In the genomic region with DNA sequence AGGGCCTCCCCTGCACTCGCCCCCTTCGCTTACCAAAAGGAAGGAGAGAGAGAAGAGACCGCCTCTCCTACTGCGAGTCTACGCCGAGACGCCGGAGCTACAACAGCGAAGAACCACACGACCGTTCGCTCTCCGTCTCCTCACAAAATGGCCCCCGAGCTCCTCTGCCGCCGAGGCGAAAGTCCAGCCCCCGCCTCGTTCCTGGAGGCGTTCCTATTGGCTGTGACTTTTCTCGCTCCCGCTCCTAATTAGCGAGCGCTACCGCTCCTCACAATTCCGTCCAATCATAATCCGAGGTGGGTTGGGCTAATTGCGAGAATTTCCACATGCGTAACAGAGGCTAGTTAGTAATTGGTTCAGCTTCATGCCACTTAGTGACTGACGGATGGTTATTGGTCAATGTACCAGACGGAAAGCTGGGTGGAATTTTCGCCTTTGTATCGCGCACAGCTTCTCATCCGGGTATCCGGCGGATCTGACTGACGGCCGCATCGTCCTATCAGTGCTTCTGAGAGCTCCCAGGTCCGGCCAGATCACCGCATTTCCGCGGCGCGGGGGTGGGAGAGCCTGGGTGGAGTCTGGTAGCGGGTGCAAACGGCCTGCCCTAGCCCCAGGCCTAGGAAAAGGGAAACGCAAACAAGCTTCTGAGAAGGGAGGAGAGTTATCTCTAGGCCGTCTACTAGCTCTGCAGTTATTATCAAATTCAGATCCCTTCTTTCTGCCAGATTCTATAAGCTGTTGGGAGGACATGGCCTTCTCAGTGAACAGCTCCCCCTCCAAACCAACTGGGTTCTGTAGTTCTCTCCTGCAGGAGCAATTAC, we compare ENCODE assay signal across 8 mouse cellular contexts. TPM values are rescaled to one million over a fixed set of nuclear protein-coding genes. Genes with fewer than 3 reads are reported as not detected.
DNase-seq lines count a peak whose midpoint lies in the region; ATAC-seq and TF ChIP-seq lines count a peak whose summit lies in the region.

Gene Hnrnpc, minus strand, starts transcription at position 173 of the 821 bp plus-strand sequence.

- H3K27me3 ChIP-seq in forebrain, embryonic 10.5 days (ENCODE audit: poor library complexity, severe bottlenecking): no peaks in the 10 kb centered on the region
- H3K27me3 ChIP-seq in heart, embryonic 15.5 days: no peaks in the 10 kb centered on the region
- H3K27me3 ChIP-seq in liver, embryonic 14.5 days (ENCODE audit: control insufficient read depth, insufficient read depth, low read length): no peaks in the 10 kb centered on the region
- H3K27me3 ChIP-seq in neural tube, embryonic 11.5 days (ENCODE audit: control insufficient read depth, insufficient read depth, low read length): no peaks in the 10 kb centered on the region
- no peaks in the 10 kb centered on the region for H3K27me3 ChIP-seq in stomach, postnatal 0 days (ENCODE audit: control insufficient read depth, insufficient read depth, low read length)

- H3K9me3 ChIP-seq in forebrain, embryonic 10.5 days: no peaks in the 10 kb centered on the region
- H3K9me3 ChIP-seq in heart, embryonic 15.5 days (replicated peaks): no peaks in the 10 kb centered on the region
- no peaks in the 10 kb centered on the region for H3K9me3 ChIP-seq in liver, embryonic 14.5 days (ENCODE audit: control insufficient read depth, low read length)
- H3K9me3 ChIP-seq in neural tube, embryonic 11.5 days (ENCODE audit: control insufficient read depth, low read length): no peaks in the 10 kb centered on the region
- H3K9me3 ChIP-seq in stomach, postnatal 0 days (ENCODE audit: control insufficient read depth, low read length): no peaks in the 10 kb centered on the region

- peak within 1 kb of the TSS; percentile 66 for H3K4me2 ChIP-seq in heart, embryonic 15.5 days
- H3K4me2 ChIP-seq in liver, embryonic 14.5 days (ENCODE audit: low read depth): peak within 1 kb of the TSS; percentile 98
- peak within 1 kb of the TSS; percentile 77 for H3K4me2 ChIP-seq in neural tube, embryonic 11.5 days (ENCODE audit: low read depth)
- peak within 1 kb of the TSS; percentile 64 for H3K4me2 ChIP-seq in stomach, postnatal 0 days (replicated peaks; ENCODE audit: low read depth)

- H3K4me3 ChIP-seq in forebrain, embryonic 10.5 days: peak within 1 kb of the TSS; percentile 92
- peak within 1 kb of the TSS; percentile 76 for H3K4me3 ChIP-seq in heart, embryonic 15.5 days
- peak within 1 kb of the TSS; percentile 91 to 96 for H3K4me3 ChIP-seq in liver, embryonic 14.5 days (ENCODE audit: insufficient read depth in 1 of 2, low read depth in 2 of 2, low read length in 2 of 2)
- H3K4me3 ChIP-seq in neural tube, embryonic 11.5 days (ENCODE audit: low read depth, low read length): peak within 1 kb of the TSS; percentile 65
- H3K4me3 ChIP-seq in stomach, postnatal 0 days (ENCODE audit: low read depth, low read length): peak within 1 kb of the TSS; percentile 95

- peaks cover 32% of the 10 kb centered on the region for H3K36me3 ChIP-seq in forebrain, embryonic 10.5 days (replicated peaks)
- H3K36me3 ChIP-seq in heart, embryonic 15.5 days: peaks cover 9% of the 10 kb centered on the region
- H3K36me3 ChIP-seq in liver, embryonic 14.5 days (replicated peaks; ENCODE audit: control insufficient read depth, insufficient read depth, low read depth): peaks cover 22% of the 10 kb centered on the region
- H3K36me3 ChIP-seq in neural tube, embryonic 11.5 days (ENCODE audit: control insufficient read depth, insufficient read depth, low read length): 0 out of 2 replicates have a peak, but pooled peaks cover 3% of the 10 kb centered on the region
- H3K36me3 ChIP-seq in stomach, postnatal 0 days (ENCODE audit: control insufficient read depth, insufficient read depth, low read length): no peaks in the 10 kb centered on the region

- H3K9ac ChIP-seq in heart, embryonic 15.5 days: peak within 1 kb of the TSS; percentile 91
- peak within 1 kb of the TSS; percentile 92 for H3K9ac ChIP-seq in liver, embryonic 14.5 days (replicated peaks)
- peak within 1 kb of the TSS; percentile 97 for H3K9ac ChIP-seq in neural tube, embryonic 11.5 days (ENCODE audit: low read length)
- H3K9ac ChIP-seq in stomach, postnatal 0 days (ENCODE audit: low read length): peak within 1 kb of the TSS; percentile 99

- peaks cover 48% of the 10 kb centered on the region for H3K4me1 ChIP-seq in forebrain, embryonic 10.5 days
- H3K4me1 ChIP-seq in heart, embryonic 15.5 days (replicated peaks): peaks cover 38% of the 10 kb centered on the region
- H3K4me1 ChIP-seq in liver, embryonic 14.5 days (replicated peaks; ENCODE audit: control insufficient read depth in 2 of 2, insufficient read depth in 2 of 2, low read length in 1 of 2): peaks cover 16 to 34% of the 10 kb centered on the region in 2 experiments
- peaks cover 13% of the 10 kb centered on the region; the same call in 1 of the 2 replicates for H3K4me1 ChIP-seq in neural tube, embryonic 11.5 days (ENCODE audit: control insufficient read depth, insufficient read depth, low read length)
- H3K4me1 ChIP-seq in stomach, postnatal 0 days (replicated peaks; ENCODE audit: control insufficient read depth, insufficient read depth): 0 out of 2 replicates have a peak, but pooled peaks cover 4% of the 10 kb centered on the region

- WGBS in forebrain, embryonic 10.5 days: under 1% methylated on average over 50 of the region's 50 CpGs
- under 1% methylated on average over 50 of the region's 50 CpGs for WGBS in heart, embryonic 15.5 days
- under 1% methylated on average over 50 of the region's 50 CpGs for WGBS in liver, embryonic 14.5 days (ENCODE audit: insufficient replicate concordance)
- WGBS in neural tube, embryonic 11.5 days: under 1% methylated on average over 47 of the region's 50 CpGs
- under 1% methylated on average over 48 of the region's 50 CpGs for WGBS in stomach, postnatal 0 days

- peak within 1 kb of the TSS; percentile 98 for H3K27ac ChIP-seq in forebrain, embryonic 10.5 days
- peak within 1 kb of the TSS; percentile 95 for H3K27ac ChIP-seq in heart, embryonic 15.5 days
- peak within 1 kb of the TSS; percentile 96 for H3K27ac ChIP-seq in liver, embryonic 14.5 days
- peak within 1 kb of the TSS; percentile 85 for H3K27ac ChIP-seq in neural tube, embryonic 11.5 days (ENCODE audit: low read depth, low read length)
- peak within 1 kb of the TSS; percentile 99 for H3K27ac ChIP-seq in stomach, postnatal 0 days (replicated peaks)

- ATAC-seq in heart, embryonic 15.5 days (replicated peaks; ENCODE audit: insufficient number of reproducible peaks, insufficient read depth, low FRiP score, low read depth): peak; percentile 96
- peak; percentile 95 for ATAC-seq in liver, embryonic 14.5 days (ENCODE audit: insufficient read depth)
- peak; percentile 99 for ATAC-seq in neural tube, embryonic 11.5 days (ENCODE audit: insufficient read depth, low FRiP score, low TSS enrichment)
- ATAC-seq in stomach, postnatal 0 days (ENCODE audit: low FRiP score, low TSS enrichment): peak; percentile 97

- TF ChIP-seq EP300 in liver, embryonic 14.5 days (IDR thresholded peaks at IDR 0.05; ENCODE audit: low read depth): peak; percentile 79
- peak; percentile 95 for TF ChIP-seq EP300 in stomach, postnatal 0 days (optimal IDR thresholded peaks at IDR 0.05)

- TF ChIP-seq CTCF in liver, embryonic 14.5 days (IDR thresholded peaks at IDR 0.05; ENCODE audit: low read depth): no peak
- TF ChIP-seq CTCF in stomach, postnatal 0 days (IDR thresholded peaks at IDR 0.05; ENCODE audit: low read depth): no peak

- peak; percentile 99 to 100 for DNase-seq in CD8-positive naive resting alpha-beta T cell, adult 2 months (ENCODE audit: low read depth in 2 of 2, low spot score in 2 of 2)
- DNase-seq in c-Kit-positive CD71-negative TER-119-negative erythroid progenitor cells, embryonic 14.5 days (ENCODE audit: low read depth): peak; percentile 100
- peak; percentile 100 for DNase-seq in forebrain, embryonic 10.5 days (ENCODE audit: extremely low spot score, low spot score)
- peak; percentile 100 for DNase-seq in kidney, postnatal 25 days
- peak; percentile 100 for DNase-seq in liver, embryonic 14.5 days (ENCODE audit: low read depth in 3 of 3, low spot score in 3 of 3)
- DNase-seq in neural tube, embryonic 11.5 days (ENCODE audit: low spot score): peak; percentile 100
- peak; percentile 100 for DNase-seq in stomach, postnatal 0 days (ENCODE audit: low spot score)

RNA-seq across cellular contexts. Expression of gene Hnrnpc, which starts in this region (rescaled TPM):
- 894 and 948 TPM in 2 replicates for polyA plus RNA-seq in forebrain, embryonic 10.5 days (2016; fragmentation: Nextera tagmentation; extraction: Ambion mirVana)
- 326 and 346 TPM in 2 replicates for polyA plus RNA-seq in heart, embryonic 15.5 days (2015; fragmentation: Nextera tagmentation; extraction: Ambion mirVana)
- 94.9 and 161 TPM in 2 replicates for polyA plus RNA-seq in liver, embryonic 14.5 days (2012; rRNA removed)
- polyA plus RNA-seq in liver, embryonic 14.5 days (2014; fragmentation: Nextera tagmentation; extraction: Ambion mirVana): 240 and 269 TPM in 2 replicates
- polyA plus RNA-seq in neural tube, embryonic 11.5 days (2014; fragmentation: Nextera tagmentation; extraction: Ambion mirVana): 901 and 908 TPM in 2 replicates
- 162 and 167 TPM in 2 replicates for polyA plus RNA-seq in stomach, postnatal 0 days (2015; fragmentation: Nextera tagmentation; extraction: Ambion mirVana)

Comparison
In these comparisons a context has a peak if more than half of its experiments do, and no peak if none do; other contexts are left out.
1. Peak in every context shown above with its lines: DNase-seq, ATAC-seq, H3K4me3 ChIP-seq and H3K27ac ChIP-seq.